Mouse (Mus musculus) heart, postnatal 36 days (tissue): ENCODE measurements around the gene Aatk. TPM values are rescaled to one million over a fixed set of nuclear protein-coding genes. Genes with fewer than 3 reads are reported as not detected.

Experiments used
- DNase-seq, 2 experiments: peaks; one replicate each; pipeline ENCODE4 v3.0.0; 2021 to 2022
- intact Hi-C: fragments of 180-260 bp; cut with DNase I; formaldehyde crosslinking; loops from one replicate; pipeline ENCODE4 v1.15.1; 2025
- microRNA-seq, 2 experiments: library from miRNA; unstranded; fragments of <30 nt; microRNA quantifications; one replicate each; pipeline ENCODE4 v1.2.0; 2021; ENCODE audit warnings: borderline number of aligned reads in 2 of 2
- total RNA-seq, 2 experiments: library from RNA; stranded (reverse); gene quantifications; 2 replicates each; pipeline ENCODE4 v1.2.3; 2021

The Aatk gene
- total RNA-seq, 2 experiments from 2014 or later = 3.8 to 4.4 TPM

DNA sequence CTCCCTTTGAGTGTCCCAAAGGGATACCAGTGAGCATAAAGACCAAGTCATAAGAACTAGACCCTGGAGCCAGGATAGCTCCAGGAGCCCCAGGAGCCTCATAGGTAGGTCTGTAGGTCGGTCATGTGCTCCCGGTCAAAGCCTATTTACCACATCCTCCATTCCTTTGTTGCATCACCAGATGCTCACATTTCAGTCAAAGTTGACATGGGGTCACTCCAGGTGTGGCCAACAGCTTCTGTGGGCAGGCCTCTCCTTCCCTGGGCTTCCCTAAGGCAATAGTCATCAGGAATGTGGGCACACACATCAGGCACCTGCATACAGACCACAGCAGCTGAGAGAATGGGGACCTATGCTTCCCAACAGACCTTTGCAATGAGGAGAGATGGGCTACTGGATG, 79.1 kb downstream of the Aatk start:
- DNase-seq = no peak
- intact Hi-C loops = no loop called here

DNA sequence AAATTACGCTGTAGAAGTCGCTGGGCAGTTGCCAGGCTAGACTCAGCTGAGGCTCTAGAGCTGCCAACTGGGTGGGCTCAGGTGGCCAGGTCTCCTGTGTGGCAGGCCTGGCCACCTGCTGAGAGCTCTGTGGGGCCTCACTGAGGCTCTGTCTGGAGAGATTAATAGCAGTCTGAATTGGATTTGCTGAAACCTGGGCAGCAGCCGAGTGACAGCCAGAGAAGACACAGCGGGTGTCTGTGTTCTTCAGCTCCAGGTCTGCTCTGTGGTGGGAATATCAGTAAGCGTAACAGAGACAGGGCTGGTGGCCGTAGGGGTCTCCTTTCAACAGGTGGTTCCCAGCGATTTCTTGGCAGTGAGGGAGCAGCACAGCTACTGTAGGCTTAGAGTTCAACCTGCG, 79.6 kb downstream of the Aatk start:
- DNase-seq = no peak
- intact Hi-C loops = no loop called here

DNA sequence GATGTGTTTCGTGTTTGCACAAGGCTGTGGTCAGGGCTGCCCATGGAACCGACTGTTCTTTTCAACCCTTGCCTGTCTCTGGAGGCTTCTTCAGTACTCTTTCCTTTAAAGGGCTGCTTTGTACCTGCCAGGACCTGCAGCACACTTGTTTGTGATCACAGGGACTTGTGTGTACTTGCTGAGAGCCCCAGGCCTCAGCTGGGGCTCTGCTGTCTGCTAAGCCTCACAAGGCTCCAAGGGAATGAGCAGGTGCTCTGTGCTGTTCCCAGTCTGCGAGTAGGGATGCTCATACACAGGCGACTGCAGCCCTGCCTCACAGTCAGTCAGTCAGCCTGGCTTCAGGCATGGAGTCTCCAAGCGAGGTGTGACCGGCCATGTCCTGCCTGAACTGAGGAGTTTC, 80.7 kb downstream of the Aatk start:
- DNase-seq = no peak
- intact Hi-C loops = no loop called here

DNA sequence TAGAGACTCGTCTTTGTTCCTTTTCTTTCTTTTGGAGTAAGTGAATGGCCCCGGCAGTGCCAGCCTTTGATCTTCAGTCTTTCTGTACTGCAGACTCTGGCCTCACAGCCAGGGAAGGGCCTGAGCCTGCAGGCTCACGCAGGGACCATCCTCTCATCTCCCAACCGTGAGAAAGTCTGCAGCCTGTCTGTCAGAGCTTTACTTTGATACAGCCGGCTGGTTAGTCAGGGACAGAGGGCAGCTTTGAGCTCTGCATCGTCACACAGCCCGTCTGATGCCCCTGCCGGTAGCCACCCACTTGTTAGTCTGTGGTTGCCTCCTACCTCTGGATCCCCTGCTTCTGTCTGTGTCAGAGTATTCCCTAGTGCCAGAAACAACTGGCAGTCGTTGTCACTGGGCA, 81.9 kb downstream of the Aatk start:
- intact Hi-C loops = no loop called here
- DNase-seq = no peak

DNA sequence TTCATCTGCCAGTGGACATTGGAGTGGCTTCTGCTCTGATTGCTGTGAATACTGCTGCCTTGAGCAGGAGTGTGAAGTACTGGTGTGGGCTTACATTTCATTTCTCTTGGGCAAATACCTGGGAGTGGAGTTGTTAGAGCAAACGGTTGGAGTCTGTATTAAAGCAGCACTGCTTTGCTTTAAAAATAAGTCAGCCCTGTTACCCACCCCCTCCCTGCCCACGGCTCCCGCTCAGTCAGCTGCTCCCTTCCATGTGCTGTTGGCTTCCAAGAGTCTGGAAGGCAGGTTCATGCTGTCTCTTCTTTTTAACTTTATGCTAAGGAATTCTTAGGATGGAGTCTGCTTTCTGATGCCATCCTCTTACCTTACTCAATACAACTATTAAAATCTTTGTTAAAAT, 85.5 kb downstream of the Aatk start:
- no peak for DNase-seq
- intact Hi-C loops = no loop called here

DNA sequence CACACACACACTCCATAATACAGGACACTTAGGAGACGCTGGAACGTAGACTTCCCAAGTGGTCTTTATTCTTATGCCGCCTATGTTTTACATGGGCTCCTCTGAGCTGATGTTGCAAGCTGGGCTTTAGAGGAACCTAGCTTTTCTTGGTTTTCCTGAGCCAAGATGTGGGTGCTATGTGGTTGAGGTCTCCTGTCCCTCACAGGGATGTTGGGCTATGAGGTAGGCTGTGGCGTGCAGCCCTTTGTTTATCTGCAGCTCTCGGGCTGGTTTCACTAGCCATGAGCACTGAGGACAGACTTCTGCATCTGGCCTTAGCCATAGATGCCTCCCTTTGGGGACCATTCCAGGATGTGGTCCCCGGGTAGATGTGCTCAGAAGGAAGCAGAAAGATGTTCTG, 86.3 kb downstream of the Aatk start:
- no peak for DNase-seq
- intact Hi-C loops = no loop called here

DNA sequence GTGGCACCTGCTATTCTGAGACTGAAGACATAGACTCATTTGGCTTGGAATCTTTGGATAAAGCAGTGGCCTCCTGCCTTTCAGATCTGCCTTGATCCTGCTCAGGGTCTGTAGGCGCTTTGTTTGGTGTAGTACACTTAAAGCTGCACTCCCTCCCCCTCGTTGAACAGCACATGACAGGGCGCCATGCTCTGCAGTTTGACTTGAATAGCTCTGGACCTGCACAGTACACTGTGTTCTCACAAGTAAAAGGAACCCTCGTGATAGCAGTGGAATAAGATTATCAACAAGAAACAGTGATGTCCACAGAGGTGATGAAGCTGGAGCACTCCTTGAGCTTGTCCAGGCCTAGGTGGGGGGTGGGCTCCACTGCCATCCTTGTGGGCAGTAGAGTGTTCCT, 87.3 kb downstream of the Aatk start:
- DNase-seq = no peak
- intact Hi-C loops = no loop called here

DNA sequence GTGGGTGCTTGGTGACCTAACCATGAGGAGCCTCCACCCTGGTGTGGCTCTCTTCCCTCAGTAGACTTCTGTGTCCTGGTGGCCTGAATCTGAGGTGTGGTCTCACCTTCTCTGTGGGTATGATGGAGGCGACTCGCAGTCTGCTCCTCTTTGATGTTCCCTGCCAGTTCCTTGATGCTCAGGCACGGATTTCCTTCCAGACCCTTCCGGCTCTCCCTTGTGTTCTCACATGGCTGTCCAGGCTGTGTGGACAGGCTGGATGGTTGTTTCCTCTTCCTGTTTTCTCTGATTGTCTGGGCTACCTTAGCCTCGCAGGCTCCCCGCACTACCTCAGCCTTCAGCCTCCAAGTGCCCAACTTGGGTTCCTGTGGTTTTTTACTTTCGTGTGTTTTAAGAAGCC, 88.1 kb downstream of the Aatk start:
- DNase-seq = no peak
- intact Hi-C loops = no loop called here

Small RNAs within 50 kb of the gene (microRNA-seq; reads per million reads assigned to microRNA genes)
- gene Gm25948 (0 reads per million in 2 experiments), gene Mir3065 (0 reads per million in 2 experiments), gene Mir338 (0 reads per million in 2 experiments)

Other genes with a start within 250 kb of the Aatk start
- gene Chmp6, start 133.7 kb downstream of the Aatk start, total RNA-seq = 10 to 100 TPM; 27.9 TPM
- gene Baiap2, start 104.4 kb downstream of the Aatk start, total RNA-seq = 10 to 100 TPM in 1 of 2 experiments, 1 to 10 TPM in 1; 4.4 to 12.0 TPM
- gene Cep131, start 39.7 kb upstream of the Aatk start, total RNA-seq = 10 to 100 TPM in 1 of 2 experiments, 1 to 10 TPM in 1; 9.6 to 11.5 TPM
- 1 to 10 TPM; 7.0 to 7.4 TPM for gene Tepsin, start 51.6 kb upstream of the Aatk start, total RNA-seq
- 10 to 100 TPM; 64.5 to 67.7 TPM for gene Ndufaf8, start 51.8 kb upstream of the Aatk start, total RNA-seq
- 10 to 100 TPM; 79.8 to 81.1 TPM for gene Slc38a10, start 104.2 kb upstream of the Aatk start, total RNA-seq
- gene Bahcc1, start 185.8 kb upstream of the Aatk start, total RNA-seq = 10 to 100 TPM in 1 of 2 experiments, 1 to 10 TPM in 1; 8.5 to 11.2 TPM